Comparison of ENCODE assay signal across 26 mouse cellular contexts in the genomic region with DNA sequence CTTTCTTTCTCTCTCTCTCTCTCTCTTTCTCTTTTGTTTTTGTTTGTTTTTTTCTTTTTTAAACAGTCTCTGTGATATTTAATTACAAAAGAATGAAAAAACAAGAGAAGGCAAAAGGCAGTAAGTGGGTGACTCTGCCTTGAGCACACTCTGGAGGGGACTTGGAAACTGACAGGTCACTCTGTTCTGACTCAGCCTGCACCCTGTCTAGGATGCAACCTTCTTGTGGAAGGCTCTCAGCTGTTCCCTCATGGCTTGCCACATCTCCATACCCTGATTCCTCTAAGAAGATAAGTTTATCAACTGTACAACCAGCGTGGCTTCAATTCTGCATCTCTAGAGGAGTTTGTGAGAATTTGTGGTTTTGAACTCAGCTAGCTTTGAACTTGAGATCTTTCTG. TPM values are rescaled to one million over a fixed set of nuclear protein-coding genes. Genes with fewer than 3 reads are reported as not detected.
"Had no signal": no experiment of that assay in that cellular context is flagged by ENCODE, and none has a peak within 500 bp of the region (broad histone marks: within the 10 kb centered on the region; RNA-seq: fewer than 3 reads in every experiment).

No protein-coding gene starts in this region.

- DNase-seq: kidney, adult 11 months; kidney, adult 8-10 months; kidney, postnatal 10 days; kidney, postnatal 4 days; left cerebral cortex, postnatal 4 days; retina, postnatal 1 day; right cerebral cortex, postnatal 25 days; spleen, adult 18-20 months; thymus, postnatal 25 days had no signal

- H3K9ac ChIP-seq: intestine, embryonic 15.5 days; kidney, embryonic 15.5 days; limb, embryonic 12.5 days; limb, embryonic 15.5 days; liver, embryonic 15.5 days; midbrain, embryonic 12.5 days; midbrain, embryonic 15.5 days; neural tube, embryonic 12.5 days; neural tube, embryonic 15.5 days; stomach, embryonic 15.5 days had no signal

- ATAC-seq: intestine, embryonic 15.5 days; midbrain, embryonic 15.5 days had no signal

- H3K27me3 ChIP-seq: intestine, embryonic 15.5 days; kidney, embryonic 15.5 days; limb, embryonic 12.5 days; limb, embryonic 15.5 days; liver, embryonic 15.5 days; midbrain, embryonic 12.5 days; midbrain, embryonic 15.5 days; neural tube, embryonic 12.5 days; neural tube, embryonic 15.5 days; stomach, embryonic 15.5 days had no signal

- H3K4me2 ChIP-seq: intestine, embryonic 15.5 days; kidney, embryonic 15.5 days; limb, embryonic 12.5 days; limb, embryonic 15.5 days; liver, embryonic 11.5 days; liver, embryonic 15.5 days; midbrain, embryonic 12.5 days; midbrain, embryonic 15.5 days; neural tube, embryonic 12.5 days; neural tube, embryonic 15.5 days; stomach, embryonic 15.5 days had no signal

- H3K27ac ChIP-seq: intestine, embryonic 15.5 days; kidney, embryonic 15.5 days; limb, embryonic 12.5 days; limb, embryonic 15.5 days; liver, embryonic 15.5 days; macrophage; midbrain, embryonic 12.5 days; midbrain, embryonic 15.5 days; neural tube, embryonic 12.5 days; neural tube, embryonic 15.5 days; stomach, embryonic 15.5 days had no signal

- H3K9me3 ChIP-seq: intestine, embryonic 15.5 days; kidney, embryonic 15.5 days; limb, embryonic 12.5 days; limb, embryonic 15.5 days; liver, embryonic 15.5 days; midbrain, embryonic 12.5 days; midbrain, embryonic 15.5 days; neural tube, embryonic 12.5 days; neural tube, embryonic 15.5 days; stomach, embryonic 15.5 days had no signal

- H3K36me3 ChIP-seq: intestine, embryonic 15.5 days; limb, embryonic 12.5 days; limb, embryonic 15.5 days; neural tube, embryonic 12.5 days; stomach, embryonic 15.5 days had no signal

- H3K4me3 ChIP-seq: intestine, embryonic 15.5 days; kidney, embryonic 15.5 days; limb, embryonic 12.5 days; limb, embryonic 15.5 days; liver, embryonic 15.5 days; midbrain, embryonic 12.5 days; midbrain, embryonic 15.5 days; neural tube, embryonic 12.5 days; neural tube, embryonic 15.5 days; stomach, embryonic 15.5 days had no signal

RNA-seq across cellular contexts. Expression of a gene that starts 25.2 kb away (rescaled TPM):
- total RNA-seq: layer of hippocampus, adult 18-20 months; layer of hippocampus, postnatal 14 days; left cerebral cortex, adult 8-10 months; left cerebral cortex, postnatal 4 days; megakaryocyte, adult 5-6 weeks had no signal
- polyA plus RNA-seq: intestine, embryonic 15.5 days; kidney, embryonic 15.5 days; limb, embryonic 12.5 days; limb, embryonic 15.5 days; liver, embryonic 11.5 days; liver, embryonic 15.5 days; macrophage; midbrain, embryonic 12.5 days; midbrain, embryonic 15.5 days; neural tube, embryonic 12.5 days; neural tube, embryonic 15.5 days; stomach, embryonic 15.5 days; thymus, postnatal 0 days had no signal
